Mouse (Mus musculus) hindbrain, embryonic 12.5 days (tissue): ENCODE results near the gene Celsr1. TPM values are rescaled to one million over a fixed set of nuclear protein-coding genes. Genes with fewer than 3 reads are reported as not detected.

ENCODE experiments used
- ATAC-seq: fragments of 200-750 bp; cut with Nextera tagmentation; 2 replicates; pipeline ENCODE4 v1.8.0; 2017; ENCODE audit warnings: moderate TSS enrichment; ENCODE audit not compliant: low FRiP score
- H3K27ac ChIP-seq: fragments of 300-500 bp; sonication (generic); 2 replicates; pipeline ENCODE4 v1.5.1; 2016; ENCODE audit warnings: mild to moderate bottlenecking
- H3K27me3 ChIP-seq: fragments of 300-500 bp; sonication (generic); 2 replicates; pipeline ENCODE4 v1.6.1; 2016; ENCODE audit warnings: mild to moderate bottlenecking
- H3K36me3 ChIP-seq: fragments of 300-500 bp; sonication (generic); 2 replicates; pipeline ENCODE4 v1.6.1; 2016; ENCODE audit warnings: mild to moderate bottlenecking
- H3K4me1 ChIP-seq: fragments of 300-500 bp; sonication (generic); 2 replicates; pipeline ENCODE4 v1.6.1; 2016
- H3K4me2 ChIP-seq: fragments of 300-500 bp; sonication (generic); replicated peaks from 2 replicates; pipeline ENCODE4 v1.6.1; 2016; ENCODE audit warnings: mild to moderate bottlenecking
- H3K4me3 ChIP-seq: fragments of 300-500 bp; sonication (generic); 2 replicates; pipeline ENCODE4 v1.5.1; 2016; ENCODE audit warnings: mild to moderate bottlenecking
- H3K9ac ChIP-seq: fragments of 300-500 bp; sonication (generic); 2 replicates; pipeline ENCODE4 v1.6.1; 2016; ENCODE audit warnings: mild to moderate bottlenecking, moderate library complexity
- H3K9me3 ChIP-seq: fragments of 300-500 bp; sonication (generic); replicated peaks from 2 replicates; pipeline ENCODE4 v1.6.1; 2016; ENCODE audit warnings: mild to moderate bottlenecking
- WGBS: fragments of 180-500 bp; shearing (Covaris S2); methylation state at CpG from one replicate; pipeline ENCODE4 v1.1.7; 2016; 5-methylcytosine and 5-hydroxymethylcytosine counted together
- polyA plus RNA-seq: library from polyadenylated mRNA; unstranded; fragments of >200 nt; fragmentation: Nextera tagmentation; extraction: Ambion mirVana; gene quantifications from 2 replicates; pipeline ENCODE4 v1.2.1, GENCODE M21; 2016

The Celsr1 gene
- polyA plus RNA-seq, 1 experiment from 2014 or later, result 4.3 TPM

GRCm38 (mm10) chr15:86021971-86022370 is 11.6 kb downstream of the Celsr1 start:
- ATAC-seq, result no peak
- H3K27me3 ChIP-seq, result no peaks in the 10 kb centered on the region
- H3K4me1 ChIP-seq, result peaks cover 3% of the 10 kb centered on the region; the same call in 1 of the 2 replicates
- no peak overlapping the region for H3K4me2 ChIP-seq
- no peak overlapping the region for H3K4me3 ChIP-seq
- no peak overlapping the region for H3K9ac ChIP-seq
- peaks cover 5% of the 10 kb centered on the region; the same call in 1 of the 2 replicates for H3K9me3 ChIP-seq
- H3K36me3 ChIP-seq, result no peaks in the 10 kb centered on the region
- WGBS, result 86% methylated on average over 9 of the region's 9 CpGs
- H3K27ac ChIP-seq, result no peak overlapping the region

GRCm38 (mm10) chr15:86021301-86021700 is 12.3 kb downstream of the Celsr1 start:
- H3K36me3 ChIP-seq, result no peaks in the 10 kb centered on the region
- no peak overlapping the region for H3K4me3 ChIP-seq
- no peaks in the 10 kb centered on the region for H3K27me3 ChIP-seq
- H3K4me1 ChIP-seq, result peaks cover 3% of the 10 kb centered on the region; the same call in 1 of the 2 replicates
- 76% methylated on average over 9 of the region's 9 CpGs for WGBS
- H3K9ac ChIP-seq, result no peak overlapping the region
- H3K4me2 ChIP-seq, result no peak overlapping the region
- H3K27ac ChIP-seq, result no peak overlapping the region
- peaks cover 5% of the 10 kb centered on the region; the same call in 1 of the 2 replicates for H3K9me3 ChIP-seq
- no peak for ATAC-seq

- Histone ChIP-seq H3K27me3 (no peaks in the 10 kb centered on the region), H3K9me3 (peaks cover 5% of the 10 kb centered on the region; the same call in 1 of the 2 replicates), H3K4me3 (no peak overlapping the region), H3K4me2 (no peak overlapping the region), H3K27ac (no peak overlapping the region), H3K9ac (no peak overlapping the region), H3K4me1 (peaks cover 6% of the 10 kb centered on the region), H3K36me3 (no peaks in the 10 kb centered on the region)
- 81% methylated on average over 8 of the region's 8 CpGs for WGBS
- no peak for ATAC-seq
These were observed 13.6 kb downstream of the Celsr1 start for GRCm38 (mm10) chr15:86020008-86020407.

GRCm38 (mm10) chr15:86018753-86019512 is 14.6 kb downstream of the Celsr1 start:
- Histone ChIP-seq H3K27ac (no peak overlapping the region), H3K9ac (no peak overlapping the region), H3K36me3 (no peaks in the 10 kb centered on the region), H3K27me3 (no peaks in the 10 kb centered on the region), H3K4me3 (no peak overlapping the region), H3K4me1 (peaks cover 8% of the 10 kb centered on the region), H3K4me2 (no peak overlapping the region), H3K9me3 (peaks cover 5% of the 10 kb centered on the region; the same call in 1 of the 2 replicates)
- 94% methylated on average over 5 of the region's 5 CpGs for WGBS
- ATAC-seq, result no peak

- H3K27me3 ChIP-seq, result no peaks in the 10 kb centered on the region
- H3K4me1 ChIP-seq, result peaks cover 23% of the 10 kb centered on the region
- H3K4me2 ChIP-seq, result no peak overlapping the region
- no peak overlapping the region for H3K27ac ChIP-seq
- H3K4me3 ChIP-seq, result no peak overlapping the region
- no peak overlapping the region for H3K9ac ChIP-seq
- no peak for ATAC-seq
- H3K9me3 ChIP-seq, result peaks cover 5% of the 10 kb centered on the region; the same call in 1 of the 2 replicates
- no peaks in the 10 kb centered on the region for H3K36me3 ChIP-seq
- WGBS, result 92% methylated on average over 6 of the region's 6 CpGs
These were observed 16.2 kb downstream of the Celsr1 start for GRCm38 (mm10) chr15:86017336-86017735.

- ATAC-seq, result no peak
- H3K9me3 ChIP-seq, result peaks cover 5% of the 10 kb centered on the region; the same call in 1 of the 2 replicates
- H3K4me3 ChIP-seq, result no peak overlapping the region
- peaks cover 9% of the 10 kb centered on the region for H3K27me3 ChIP-seq
- WGBS, result 66% methylated on average over 13 of the region's 13 CpGs
- H3K4me1 ChIP-seq, result peaks cover 23% of the 10 kb centered on the region
- no peaks in the 10 kb centered on the region for H3K36me3 ChIP-seq
- no peak overlapping the region for H3K9ac ChIP-seq
- no peak overlapping the region for H3K27ac ChIP-seq
- no peak overlapping the region for H3K4me2 ChIP-seq
These were observed 17.6 kb downstream of the Celsr1 start for GRCm38 (mm10) chr15:86015860-86016541.

GRCm38 (mm10) chr15:86015026-86015425 is 18.6 kb downstream of the Celsr1 start:
- Histone ChIP-seq H3K36me3 (no peaks in the 10 kb centered on the region), H3K9me3 (peaks cover 5% of the 10 kb centered on the region; the same call in 1 of the 2 replicates), H3K4me3 (no peak overlapping the region), H3K27me3 (peaks cover 10% of the 10 kb centered on the region), H3K4me2 (no peak overlapping the region), H3K27ac (no peak overlapping the region), H3K4me1 (peaks cover 20% of the 10 kb centered on the region), H3K9ac (no peak overlapping the region)
- no peak for ATAC-seq
- 80% methylated on average over 7 of the region's 7 CpGs for WGBS

- Histone ChIP-seq H3K4me3 (no peak overlapping the region), H3K4me1 (peaks cover 23% of the 10 kb centered on the region), H3K36me3 (no peaks in the 10 kb centered on the region), H3K9ac (no peak overlapping the region), H3K27me3 (peaks cover 13% of the 10 kb centered on the region), H3K9me3 (no peaks in the 10 kb centered on the region; the same call in 1 of the 2 replicates), H3K4me2 (no peak overlapping the region), H3K27ac (peak overlapping the region; percentile 23; the same call in 1 of the 2 replicates)
- 29% methylated on average over 10 of the region's 10 CpGs for WGBS
- no peak; the same call in 1 of the 2 replicates for ATAC-seq
These were observed 19.9 kb downstream of the Celsr1 start for GRCm38 (mm10) chr15:86013656-86014055.

- ATAC-seq, result 0 out of 2 replicates have a peak, but pooled peaks have one; percentile 20
- Histone ChIP-seq H3K36me3 (no peaks in the 10 kb centered on the region), H3K4me3 (no peak overlapping the region), H3K27me3 (peaks cover 16% of the 10 kb centered on the region), H3K4me1 (peaks cover 25% of the 10 kb centered on the region), H3K9ac (no peak overlapping the region), H3K9me3 (no peaks in the 10 kb centered on the region), H3K27ac (0 out of 2 replicates have a peak overlapping the region, but pooled peaks have one; percentile 23), H3K4me2 (no peak overlapping the region)
- 21% methylated on average over 2 of the region's 2 CpGs for WGBS
These were observed 20.4 kb downstream of the Celsr1 start for GRCm38 (mm10) chr15:86013130-86013529.

- Histone ChIP-seq H3K9me3 (no peaks in the 10 kb centered on the region), H3K36me3 (no peaks in the 10 kb centered on the region), H3K4me2 (0 out of 2 replicates have a peak overlapping the region, but pooled peaks have one; percentile 4), H3K4me1 (peaks cover 32% of the 10 kb centered on the region), H3K4me3 (no peak overlapping the region), H3K27me3 (peaks cover 17% of the 10 kb centered on the region), H3K9ac (no peak overlapping the region), H3K27ac (no peak overlapping the region)
- ATAC-seq, result no peak
- WGBS, result 24% methylated on average over 6 of the region's 6 CpGs
These were observed 25.9 kb downstream of the Celsr1 start for GRCm38 (mm10) chr15:86007690-86008121.

- no peaks in the 10 kb centered on the region for H3K9me3 ChIP-seq
- H3K27me3 ChIP-seq, result peaks cover 7% of the 10 kb centered on the region; the same call in 1 of the 2 replicates
- 11% methylated on average over 11 of the region's 11 CpGs for WGBS
- H3K9ac ChIP-seq, result no peak overlapping the region
- ATAC-seq, result peak; percentile 76
- peak overlapping the region; percentile 78 for H3K27ac ChIP-seq
- H3K4me1 ChIP-seq, result peaks cover 40% of the 10 kb centered on the region
- H3K36me3 ChIP-seq, result no peaks in the 10 kb centered on the region
- H3K4me3 ChIP-seq, result no peak overlapping the region
- peak overlapping the region; percentile 28 for H3K4me2 ChIP-seq
These were observed 27.7 kb downstream of the Celsr1 start for GRCm38 (mm10) chr15:86005691-86006525.
